29 mouse cellular contexts compared by ENCODE assay signal in the genomic region with DNA sequence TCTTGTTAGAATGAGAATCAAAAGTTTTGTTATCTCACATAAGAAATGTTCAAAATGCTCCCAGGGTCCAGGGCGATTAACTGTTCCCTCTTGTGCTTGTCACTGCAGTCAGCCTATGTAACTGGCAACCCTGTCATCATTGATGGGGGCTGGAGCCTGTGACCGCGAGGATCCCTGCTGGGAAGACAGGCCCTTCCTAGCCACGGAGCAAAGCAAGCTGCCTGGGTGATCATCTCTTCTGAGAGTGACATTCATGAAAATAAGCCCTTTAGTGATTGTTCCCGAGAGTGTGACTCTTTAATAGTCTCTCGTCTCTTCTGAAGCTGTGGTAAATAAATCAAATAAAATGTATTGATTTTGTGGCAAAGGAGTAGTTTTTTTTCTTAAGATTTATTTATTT. TPM values are rescaled to one million over a fixed set of nuclear protein-coding genes. Genes with fewer than 3 reads are reported as not detected.
A peak's percentile ranks its signal among the peaks of the same experiment; 100 is the strongest.
DNase-seq lines count a peak whose midpoint lies in the region; ATAC-seq lines count a peak whose summit lies in the region.
"Had no signal": no experiment of that assay in that cellular context is flagged by ENCODE, and none has a peak within 500 bp of the region (broad histone marks: within the 10 kb centered on the region; RNA-seq: fewer than 3 reads in every experiment).

No protein-coding gene starts in this region.

- no peaks in the 10 kb centered on the region for H3K9me3 ChIP-seq in hindbrain, embryonic 10.5 days
- no peaks in the 10 kb centered on the region for H3K9me3 ChIP-seq in hindbrain, embryonic 13.5 days
- H3K9me3 ChIP-seq in neural tube, embryonic 15.5 days (replicated peaks) = no peaks in the 10 kb centered on the region
- no peaks in the 10 kb centered on the region for H3K9me3 ChIP-seq in midbrain, embryonic 13.5 days
- H3K9me3 ChIP-seq: embryonic facial prominence, embryonic 12.5 days; heart, embryonic 15.5 days; kidney, embryonic 15.5 days; limb, embryonic 13.5 days; liver, embryonic 12.5 days; neural tube, embryonic 13.5 days had no signal

- peaks cover 46% of the 10 kb centered on the region for H3K4me1 ChIP-seq in hindbrain, embryonic 10.5 days (replicated peaks)
- H3K4me1 ChIP-seq in hindbrain, embryonic 13.5 days (replicated peaks) = peaks cover 19% of the 10 kb centered on the region
- peaks cover 10% of the 10 kb centered on the region for H3K4me1 ChIP-seq in neural tube, embryonic 15.5 days
- H3K4me1 ChIP-seq in midbrain, embryonic 13.5 days (replicated peaks) = peaks cover 20% of the 10 kb centered on the region
- H3K4me1 ChIP-seq: limb, embryonic 13.5 days had no signal

- no peak overlapping the region for H3K4me2 ChIP-seq in hindbrain, embryonic 13.5 days
- H3K4me2 ChIP-seq in neural tube, embryonic 15.5 days = no peak overlapping the region
- H3K4me2 ChIP-seq in midbrain, embryonic 13.5 days (replicated peaks) = no peak overlapping the region
- H3K4me2 ChIP-seq: embryonic facial prominence, embryonic 12.5 days; heart, embryonic 15.5 days; kidney, embryonic 15.5 days; limb, embryonic 13.5 days; liver, embryonic 12.5 days; neural tube, embryonic 13.5 days had no signal

- DNase-seq in hindbrain, embryonic 10.5 days (ENCODE audit: low spot score) = peak; percentile 42
- peak; percentile 28 for DNase-seq in neural tube, embryonic 10.5 days (ENCODE audit: extremely low spot score, low spot score)
- DNase-seq in gastrocnemius, adult 8-10 months (ENCODE audit: low spot score in 2 of 2) = no peak
- DNase-seq in kidney, postnatal 36 days = no peak
- DNase-seq: adrenal gland, adult 2 months; cerebellum, adult 8-10 months; gastrocnemius, postnatal 25 days; heart, postnatal 36 days; kidney, adult 11 months; kidney, postnatal 4 days; lung, adult 18-20 months; thymus, adult 2 months; thymus, postnatal 4 days had no signal

- peak overlapping the region; percentile 66; the same call in 1 of the 2 replicates for H3K27ac ChIP-seq in hindbrain, embryonic 10.5 days
- H3K27ac ChIP-seq in hindbrain, embryonic 13.5 days = no peak overlapping the region
- no peak overlapping the region for H3K27ac ChIP-seq in neural tube, embryonic 15.5 days (replicated peaks)
- H3K27ac ChIP-seq in midbrain, embryonic 13.5 days = no peak overlapping the region
- H3K27ac ChIP-seq: embryonic facial prominence, embryonic 12.5 days; heart, embryonic 15.5 days; kidney, embryonic 15.5 days; limb, embryonic 13.5 days; liver, embryonic 12.5 days; neural tube, embryonic 13.5 days; stomach, postnatal 0 days had no signal

- H3K9ac ChIP-seq in hindbrain, embryonic 13.5 days = no peak overlapping the region
- no peak overlapping the region for H3K9ac ChIP-seq in neural tube, embryonic 15.5 days (replicated peaks)
- no peak overlapping the region for H3K9ac ChIP-seq in midbrain, embryonic 13.5 days (replicated peaks)
- H3K9ac ChIP-seq: embryonic facial prominence, embryonic 12.5 days; heart, embryonic 15.5 days; kidney, embryonic 15.5 days; limb, embryonic 13.5 days; liver, embryonic 12.5 days; neural tube, embryonic 13.5 days had no signal

- no peak overlapping the region for H3K4me3 ChIP-seq in hindbrain, embryonic 10.5 days
- H3K4me3 ChIP-seq in hindbrain, embryonic 13.5 days = no peak overlapping the region
- H3K4me3 ChIP-seq in neural tube, embryonic 15.5 days (replicated peaks) = no peak overlapping the region
- no peak overlapping the region for H3K4me3 ChIP-seq in midbrain, embryonic 13.5 days (replicated peaks)
- H3K4me3 ChIP-seq: embryonic facial prominence, embryonic 12.5 days; heart, embryonic 15.5 days; kidney, embryonic 15.5 days; limb, embryonic 13.5 days; liver, embryonic 12.5 days; neural tube, embryonic 13.5 days had no signal

- ATAC-seq in hindbrain, embryonic 13.5 days (ENCODE audit: low FRiP score) = no peak
- ATAC-seq in neural tube, embryonic 15.5 days (ENCODE audit: low FRiP score) = no peak
- peak; percentile 62 for ATAC-seq in midbrain, embryonic 13.5 days
- ATAC-seq: forebrain, embryonic 16.5 days; liver, embryonic 12.5 days had no signal

- H3K27me3 ChIP-seq in hindbrain, embryonic 10.5 days (ENCODE audit: insufficient read depth, poor library complexity, severe bottlenecking) = peaks cover 18% of the 10 kb centered on the region
- peaks cover 10% of the 10 kb centered on the region; the same call in 1 of the 2 replicates for H3K27me3 ChIP-seq in hindbrain, embryonic 13.5 days
- 0 out of 2 replicates have a peak, but pooled peaks cover 3% of the 10 kb centered on the region for H3K27me3 ChIP-seq in neural tube, embryonic 15.5 days (replicated peaks)
- H3K27me3 ChIP-seq in midbrain, embryonic 13.5 days = peaks cover 17% of the 10 kb centered on the region; the same call in 1 of the 2 replicates
- H3K27me3 ChIP-seq: embryonic facial prominence, embryonic 12.5 days; heart, embryonic 15.5 days; limb, embryonic 13.5 days had no signal

- H3K36me3 ChIP-seq in hindbrain, embryonic 10.5 days = no peaks in the 10 kb centered on the region
- no peaks in the 10 kb centered on the region for H3K36me3 ChIP-seq in hindbrain, embryonic 13.5 days
- H3K36me3 ChIP-seq in neural tube, embryonic 15.5 days = no peaks in the 10 kb centered on the region
- no peaks in the 10 kb centered on the region for H3K36me3 ChIP-seq in midbrain, embryonic 13.5 days
- H3K36me3 ChIP-seq: embryonic facial prominence, embryonic 12.5 days; heart, embryonic 15.5 days; kidney, embryonic 15.5 days; limb, embryonic 13.5 days; liver, embryonic 12.5 days; neural tube, embryonic 13.5 days had no signal

- 10% methylated on average over 6 of the region's 6 CpGs for WGBS in hindbrain, embryonic 10.5 days
- WGBS in hindbrain, embryonic 13.5 days = 10% methylated on average over 6 of the region's 6 CpGs
- 18% methylated on average over 6 of the region's 6 CpGs for whole genome bisulfite sequencing in neural tube, embryonic 15.5 days
- WGBS in midbrain, embryonic 13.5 days = 10% methylated on average over 6 of the region's 6 CpGs

RNA-seq across cellular contexts. Expression of gene Slc9b2, which starts 3.4 kb away (rescaled TPM):
- polyA plus RNA-seq in hindbrain, embryonic 10.5 days (2016; fragmentation: Nextera tagmentation; extraction: Ambion mirVana) = 1.9 and 3.2 TPM in 2 replicates
- polyA plus RNA-seq in hindbrain, embryonic 13.5 days (2015; fragmentation: Nextera tagmentation; extraction: Ambion mirVana) = 1.1 and 1.4 TPM in 2 replicates
- polyA plus RNA-seq in neural tube, embryonic 15.5 days (2015; fragmentation: Nextera tagmentation; extraction: Ambion mirVana) = 2.4 and 2.5 TPM in 2 replicates
- 0.39 and 1.1 TPM in 2 replicates for polyA plus RNA-seq in midbrain, embryonic 13.5 days (2015; fragmentation: Nextera tagmentation; extraction: Ambion mirVana)
- total RNA-seq in gastrocnemius, adult 8-10 months (2022) = under 1 TPM in 2 of 4 experiments, not detected in 2; 0.22 to 0.25 TPM
- total RNA-seq: megakaryocyte, adult 5-6 weeks had no signal
- polyA plus RNA-seq: small intestine, adult 2 months had no signal

RNA-seq across cellular contexts. Expression of gene Bdh2, which starts 23.0 kb away (rescaled TPM):
- polyA plus RNA-seq in hindbrain, embryonic 10.5 days (2016; fragmentation: Nextera tagmentation; extraction: Ambion mirVana) = 3.5 and 5.0 TPM in 2 replicates
- 5.8 TPM in 2 replicates for polyA plus RNA-seq in hindbrain, embryonic 13.5 days (2015; fragmentation: Nextera tagmentation; extraction: Ambion mirVana)
- 4.2 and 5.2 TPM in 2 replicates for polyA plus RNA-seq in neural tube, embryonic 15.5 days (2015; fragmentation: Nextera tagmentation; extraction: Ambion mirVana)
- 4.3 TPM in 2 replicates for polyA plus RNA-seq in midbrain, embryonic 13.5 days (2015; fragmentation: Nextera tagmentation; extraction: Ambion mirVana)
- total RNA-seq in gastrocnemius, adult 8-10 months (2022) = 1 to 10 TPM; 1.4 to 2.7 (median 2.3) TPM
- total RNA-seq: megakaryocyte, adult 5-6 weeks had no signal

RNA-seq across cellular contexts. Expression of gene Slc9b1, which starts 43.8 kb away (rescaled TPM):
- polyA plus RNA-seq in hindbrain, embryonic 10.5 days (2016; fragmentation: Nextera tagmentation; extraction: Ambion mirVana) = 0.61 TPM in 1 of 2 replicates, not detected in the other
- 0.12 TPM in 1 of 2 replicates, not detected in the other for polyA plus RNA-seq in hindbrain, embryonic 13.5 days (2015; fragmentation: Nextera tagmentation; extraction: Ambion mirVana)
- polyA plus RNA-seq in neural tube, embryonic 15.5 days (2015; fragmentation: Nextera tagmentation; extraction: Ambion mirVana) = 0.36 and 0.54 TPM in 2 replicates
- polyA plus RNA-seq in midbrain, embryonic 13.5 days (2015; fragmentation: Nextera tagmentation; extraction: Ambion mirVana) = 0.17 and 0.28 TPM in 2 replicates
- not detected for total RNA-seq in gastrocnemius, adult 8-10 months (2022)
- total RNA-seq: gastrocnemius, postnatal 25 days; left cerebral cortex, postnatal 25 days; megakaryocyte, adult 5-6 weeks; MEL had no signal
- polyA plus RNA-seq: C2C12; forebrain, embryonic 16.5 days; heart, embryonic 15.5 days; neural tube, embryonic 13.5 days; small intestine, adult 2 months; thymus, adult 2 months had no signal

Comparison
In these comparisons a context has a peak if more than half of its experiments do, and no peak if none do; other contexts are left out.
1. DNase-seq: peak in hindbrain, embryonic 10.5 days (single experiment) and neural tube, embryonic 10.5 days (single experiment); none in gastrocnemius, adult 8-10 months (0 of 2) and kidney, postnatal 36 days (0 of 2).